Mouse (Mus musculus): ENCODE results near the gene Il33.

GRCm38 (mm10) chr19:30000406-30001365, 75.8 kb downstream of the Il33 start:
- TF ChIP-seq POLR2A (IDR thresholded peaks at IDR 0.05; ENCODE audit: control insufficient read depth, extremely low read depth, insufficient read depth, low read length, poor library complexity), result no peak
- TF ChIP-seq CTCF (IDR thresholded peaks at IDR 0.05; ENCODE audit: borderline replicate concordance, control insufficient read depth, extremely low read depth, insufficient read depth, low read length, poor library complexity), result no peak

Measured in thymus, adult 2 months (tissue).